Mouse (Mus musculus): ENCODE data around the gene Gm42517.

- no peak for TF ChIP-seq POLR2A (IDR thresholded peaks at IDR 0.05; ENCODE audit: low read depth, low read length)
- TF ChIP-seq CTCF (IDR thresholded peaks at IDR 0.05; ENCODE audit: extremely low read depth, insufficient read depth, insufficient read length, insufficient replicate concordance) = no peak
Observed at GRCm38 (mm10) chr5:108360211-108360610, 7.5 kb downstream of the Gm42517 start.

Measured in spleen, adult 2 months (tissue).